Mouse (Mus musculus): ENCODE measurements at regions not wholly inside any gene's neighbourhood (a gene's known extent, or its start where the extent isn't known, plus 50 kb on each side); places are given as distances from the start of the nearest gene placed in this dataset.

- no peak for DNase-seq
- Histone ChIP-seq H3K4me2 (ENCODE audit: low read depth, low read length) (no peak overlapping the region), H3K9me3 (ENCODE audit: low read length) (no peaks in the 10 kb centered on the region; the same call in 1 of the 2 replicates), H3K36me3 (replicated peaks; ENCODE audit: insufficient read depth, low read length) (no peaks in the 10 kb centered on the region), H3K27ac (ENCODE audit: low read depth) (no peak overlapping the region), H3K9ac (replicated peaks) (no peak overlapping the region), H3K4me3 (ENCODE audit: low read depth, low read length) (no peak overlapping the region), H3K4me1 (ENCODE audit: insufficient read depth) (no peaks in the 10 kb centered on the region), H3K27me3 (ENCODE audit: insufficient read depth, low read length) (no peaks in the 10 kb centered on the region)
- 67% methylated on average over 9 of the region's 9 CpGs for WGBS (ENCODE audit: insufficient replicate concordance)
- no peak for ATAC-seq
- TF ChIP-seq CTCF (IDR thresholded peaks at IDR 0.05; ENCODE audit: low read depth) (no peak), EP300 (IDR thresholded peaks at IDR 0.05; ENCODE audit: low read depth) (no peak)
Observed at GRCm38 (mm10) chr4:153063402-153063801, 419.2 kb downstream of the Ajap1 start.

DNA sequence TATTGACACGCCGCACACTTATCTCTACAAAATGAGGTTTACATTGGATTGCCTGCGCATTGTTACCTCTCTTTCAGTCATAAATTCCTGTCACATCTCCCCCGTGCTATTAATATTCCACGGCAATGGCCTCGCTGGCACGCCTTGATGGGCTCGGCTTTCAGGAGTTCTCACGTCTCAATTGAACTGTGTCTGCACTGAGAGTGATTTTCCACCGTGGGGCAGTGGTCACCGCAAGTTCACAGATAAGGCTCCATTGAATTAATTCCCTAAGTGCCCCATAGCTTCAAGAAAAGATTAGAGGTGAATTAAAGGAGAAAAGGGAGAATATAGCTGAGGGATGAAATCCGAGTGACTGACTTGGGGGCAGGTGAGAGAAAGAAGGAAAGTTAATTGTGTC is 424.5 kb downstream of the Ajap1 start:
- Histone ChIP-seq H3K27ac (ENCODE audit: low read depth) (no peak overlapping the region), H3K4me3 (ENCODE audit: low read depth, low read length) (no peak overlapping the region), H3K36me3 (replicated peaks; ENCODE audit: insufficient read depth, low read length) (no peaks in the 10 kb centered on the region), H3K9ac (replicated peaks) (no peak overlapping the region), H3K27me3 (ENCODE audit: insufficient read depth, low read length) (no peaks in the 10 kb centered on the region), H3K4me1 (ENCODE audit: insufficient read depth) (no peaks in the 10 kb centered on the region), H3K4me2 (ENCODE audit: low read depth, low read length) (no peak overlapping the region), H3K9me3 (ENCODE audit: low read length) (no peaks in the 10 kb centered on the region; the same call in 1 of the 2 replicates)
- 78% methylated on average over 12 of the region's 12 CpGs for WGBS (ENCODE audit: insufficient replicate concordance)
- no peak for DNase-seq
- TF ChIP-seq CTCF (IDR thresholded peaks at IDR 0.05; ENCODE audit: low read depth) (no peak), EP300 (IDR thresholded peaks at IDR 0.05; ENCODE audit: low read depth) (no peak)
- no peak for ATAC-seq

DNA sequence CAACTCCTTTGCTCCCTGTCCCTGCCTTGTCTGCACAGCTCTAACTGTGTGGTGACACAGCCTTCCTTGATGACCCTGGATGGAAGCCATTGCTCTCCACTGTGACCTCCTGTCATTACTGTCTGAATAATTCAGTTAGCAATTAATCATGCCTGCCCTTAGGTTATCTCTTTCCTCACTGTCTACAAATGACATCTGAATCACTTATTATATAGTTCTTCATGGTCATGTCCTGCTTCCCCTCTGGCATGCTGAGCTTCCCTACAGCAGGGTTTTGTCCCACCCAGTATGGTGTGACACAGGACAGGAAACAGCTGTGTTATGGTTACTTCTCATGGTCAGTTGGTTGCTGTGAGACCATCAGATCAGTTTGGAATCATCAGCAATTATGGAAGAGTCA is 458.9 kb downstream of the Ajap1 start:
- no peak for ATAC-seq
- DNase-seq, result no peak
- Histone ChIP-seq H3K9me3 (ENCODE audit: low read length) (no peaks in the 10 kb centered on the region), H3K36me3 (replicated peaks; ENCODE audit: insufficient read depth, low read length) (no peaks in the 10 kb centered on the region), H3K4me3 (ENCODE audit: low read depth, low read length) (no peak overlapping the region), H3K4me1 (ENCODE audit: insufficient read depth) (no peaks in the 10 kb centered on the region), H3K9ac (replicated peaks) (no peak overlapping the region), H3K27ac (ENCODE audit: low read depth) (no peak overlapping the region), H3K27me3 (ENCODE audit: insufficient read depth, low read length) (no peaks in the 10 kb centered on the region), H3K4me2 (ENCODE audit: low read depth, low read length) (no peak overlapping the region)
- TF ChIP-seq CTCF (IDR thresholded peaks at IDR 0.05; ENCODE audit: low read depth) (no peak), EP300 (IDR thresholded peaks at IDR 0.05; ENCODE audit: low read depth) (no peak)

DNA sequence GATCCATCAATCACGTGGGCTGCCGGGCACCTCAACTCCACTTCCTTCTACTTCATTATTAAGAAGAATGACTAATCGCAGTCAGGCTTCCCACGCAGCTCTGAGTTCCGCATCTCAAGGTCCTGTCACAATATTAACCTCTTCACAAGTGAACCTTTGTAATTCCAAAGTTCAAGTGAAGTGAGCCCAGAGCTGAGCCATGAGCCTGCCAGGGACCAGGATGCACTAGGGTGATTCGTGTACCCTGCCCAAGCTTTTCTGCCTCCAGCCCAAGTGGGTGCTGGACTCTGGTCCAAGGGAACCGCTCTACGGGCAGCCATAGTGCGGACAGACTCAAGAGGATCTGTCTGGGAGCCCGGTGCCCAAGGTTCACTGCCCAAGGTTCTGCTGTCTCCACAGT is 463.4 kb downstream of the Ajap1 start:
- Histone ChIP-seq H3K36me3 (replicated peaks; ENCODE audit: insufficient read depth, low read length) (no peaks in the 10 kb centered on the region), H3K4me1 (ENCODE audit: insufficient read depth) (no peaks in the 10 kb centered on the region), H3K27me3 (ENCODE audit: insufficient read depth, low read length) (no peaks in the 10 kb centered on the region), H3K4me2 (ENCODE audit: low read depth, low read length) (no peak overlapping the region), H3K4me3 (ENCODE audit: low read depth, low read length) (no peak overlapping the region), H3K9ac (replicated peaks) (no peak overlapping the region), H3K9me3 (ENCODE audit: low read length) (no peaks in the 10 kb centered on the region), H3K27ac (ENCODE audit: low read depth) (no peak overlapping the region)
- WGBS (ENCODE audit: insufficient replicate concordance), result 71% methylated on average over 10 of the region's 10 CpGs
- ATAC-seq (no peak), DNase-seq (no peak)
- TF ChIP-seq EP300 (IDR thresholded peaks at IDR 0.05; ENCODE audit: low read depth) (no peak), CTCF (IDR thresholded peaks at IDR 0.05; ENCODE audit: low read depth) (no peak)

GRCm38 (mm10) chr4:153018138-153018921 is 464.3 kb downstream of the Ajap1 start:
- DNase-seq (no peak), ATAC-seq (no peak)
- Histone ChIP-seq H3K9ac (replicated peaks) (no peak overlapping the region), H3K27ac (ENCODE audit: low read depth) (no peak overlapping the region), H3K4me1 (ENCODE audit: insufficient read depth) (no peaks in the 10 kb centered on the region), H3K4me3 (ENCODE audit: low read depth, low read length) (no peak overlapping the region), H3K27me3 (ENCODE audit: insufficient read depth, low read length) (no peaks in the 10 kb centered on the region), H3K9me3 (ENCODE audit: low read length) (no peaks in the 10 kb centered on the region), H3K4me2 (ENCODE audit: low read depth, low read length) (no peak overlapping the region), H3K36me3 (replicated peaks; ENCODE audit: insufficient read depth, low read length) (no peaks in the 10 kb centered on the region)
- TF ChIP-seq EP300 (IDR thresholded peaks at IDR 0.05; ENCODE audit: low read depth) (no peak), CTCF (IDR thresholded peaks at IDR 0.05; ENCODE audit: low read depth) (no peak)
- WGBS (ENCODE audit: insufficient replicate concordance), result 72% methylated on average over 28 of the region's 28 CpGs

DNA sequence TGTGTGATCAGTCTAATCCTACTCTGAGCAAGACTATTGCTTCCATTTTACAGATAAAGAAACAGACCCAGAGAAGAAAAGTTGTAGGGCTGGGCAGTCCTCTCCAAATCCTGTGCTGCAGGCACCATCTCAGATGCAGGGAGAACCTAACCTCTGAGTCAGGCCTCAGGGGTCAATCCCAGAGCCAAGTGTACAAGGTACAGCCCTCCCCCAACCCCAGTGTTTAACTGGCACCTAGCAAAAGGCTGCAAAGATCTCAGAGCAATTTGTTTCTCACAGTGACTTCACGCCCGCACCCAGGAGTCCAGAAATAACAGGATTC is 464.8 kb downstream of the Ajap1 start:
- no peaks in the 10 kb centered on the region for H3K9me3 ChIP-seq (ENCODE audit: low read length)
- H3K27me3 ChIP-seq (ENCODE audit: insufficient read depth, low read length), result no peaks in the 10 kb centered on the region
- 73% methylated on average over 2 of the region's 2 CpGs for WGBS (ENCODE audit: insufficient replicate concordance)
- H3K27ac ChIP-seq (ENCODE audit: low read depth), result no peak overlapping the region
- TF ChIP-seq CTCF (IDR thresholded peaks at IDR 0.05; ENCODE audit: low read depth) (no peak), EP300 (IDR thresholded peaks at IDR 0.05; ENCODE audit: low read depth) (no peak)
- H3K9ac ChIP-seq (replicated peaks), result no peak overlapping the region
- no peak for ATAC-seq
- no peaks in the 10 kb centered on the region for H3K4me1 ChIP-seq (ENCODE audit: insufficient read depth)
- no peak overlapping the region for H3K4me3 ChIP-seq (ENCODE audit: low read depth, low read length)
- no peak overlapping the region for H3K4me2 ChIP-seq (ENCODE audit: low read depth, low read length)
- no peak for DNase-seq
- H3K36me3 ChIP-seq (replicated peaks; ENCODE audit: insufficient read depth, low read length), result no peaks in the 10 kb centered on the region
